Mouse (Mus musculus) layer of hippocampus, adult 9-11 months (tissue): Measurements from ENCODE around the gene Hipk1.
A peak's percentile ranks its signal among the peaks of the same experiment; 100 is the strongest.

Experiments used
- DNase-seq: peaks from one replicate; pipeline ENCODE4 v3.0.0; 2022

Gene Hipk1

DNA sequence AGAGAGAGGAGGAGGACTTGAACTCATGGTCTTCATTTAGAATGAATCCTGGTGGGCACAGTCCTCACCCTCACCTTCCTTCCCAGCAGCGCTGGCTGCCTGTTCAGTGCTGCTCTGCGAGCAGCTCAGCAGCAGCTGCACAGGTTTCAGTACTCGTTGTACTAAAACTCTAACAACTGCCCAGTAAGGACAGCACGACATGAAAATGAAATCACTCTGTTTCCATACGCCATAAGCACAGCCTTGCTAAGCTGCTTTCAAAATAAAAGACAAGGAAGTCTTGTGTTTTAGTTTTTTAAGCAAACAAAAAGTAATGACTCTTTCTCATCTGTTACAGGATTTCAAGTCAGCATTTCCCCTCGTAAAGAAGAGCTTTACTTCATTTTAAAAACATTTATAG is 48.2 kb downstream of the Hipk1 start:
- no peak for DNase-seq

DNA sequence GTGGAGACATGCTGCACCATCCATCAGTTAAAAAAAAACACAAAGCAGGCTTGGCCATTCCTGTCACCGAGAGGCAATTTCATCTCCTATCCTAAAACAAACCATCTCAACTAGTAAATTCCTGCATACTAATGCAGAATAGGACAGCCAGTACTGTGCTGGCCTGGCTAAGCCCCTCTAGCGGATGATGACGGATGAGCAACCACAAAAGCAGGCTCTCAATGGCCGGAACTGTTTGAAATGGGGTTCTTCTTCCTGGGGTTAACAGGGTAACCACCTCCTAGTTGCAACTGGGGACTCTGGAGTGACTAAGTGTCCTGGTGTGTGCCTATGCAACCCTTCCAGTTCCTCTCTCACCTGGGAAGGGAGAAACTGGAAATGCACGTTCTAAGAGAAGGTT is 51.0 kb downstream of the Hipk1 start:
- no peak for DNase-seq

DNA sequence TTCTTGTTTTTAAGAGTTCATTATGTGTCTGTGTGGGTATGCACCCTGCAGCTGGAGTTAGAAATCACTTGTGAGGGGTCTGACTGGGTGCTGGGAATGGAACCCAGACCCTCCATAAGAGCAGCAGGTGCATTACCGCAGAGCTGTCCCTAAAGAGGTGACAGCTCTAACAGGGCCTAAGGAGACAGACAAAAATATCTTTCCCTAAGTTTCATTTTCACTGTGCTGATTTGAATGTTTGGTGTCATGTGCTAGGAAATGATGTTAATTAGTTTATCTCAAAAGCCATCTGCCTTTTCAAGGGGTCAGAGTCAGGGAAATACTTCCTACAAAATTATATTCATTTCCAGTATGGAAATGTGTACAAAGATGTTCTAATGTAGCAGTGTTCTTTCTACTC is 52.0 kb downstream of the Hipk1 start, which contains the start of gene Gm10964:
TSS of gene Gm10964 (plus strand) at position 38 of the 400 bp plus-strand sequence.
- DNase-seq = no peak

DNA sequence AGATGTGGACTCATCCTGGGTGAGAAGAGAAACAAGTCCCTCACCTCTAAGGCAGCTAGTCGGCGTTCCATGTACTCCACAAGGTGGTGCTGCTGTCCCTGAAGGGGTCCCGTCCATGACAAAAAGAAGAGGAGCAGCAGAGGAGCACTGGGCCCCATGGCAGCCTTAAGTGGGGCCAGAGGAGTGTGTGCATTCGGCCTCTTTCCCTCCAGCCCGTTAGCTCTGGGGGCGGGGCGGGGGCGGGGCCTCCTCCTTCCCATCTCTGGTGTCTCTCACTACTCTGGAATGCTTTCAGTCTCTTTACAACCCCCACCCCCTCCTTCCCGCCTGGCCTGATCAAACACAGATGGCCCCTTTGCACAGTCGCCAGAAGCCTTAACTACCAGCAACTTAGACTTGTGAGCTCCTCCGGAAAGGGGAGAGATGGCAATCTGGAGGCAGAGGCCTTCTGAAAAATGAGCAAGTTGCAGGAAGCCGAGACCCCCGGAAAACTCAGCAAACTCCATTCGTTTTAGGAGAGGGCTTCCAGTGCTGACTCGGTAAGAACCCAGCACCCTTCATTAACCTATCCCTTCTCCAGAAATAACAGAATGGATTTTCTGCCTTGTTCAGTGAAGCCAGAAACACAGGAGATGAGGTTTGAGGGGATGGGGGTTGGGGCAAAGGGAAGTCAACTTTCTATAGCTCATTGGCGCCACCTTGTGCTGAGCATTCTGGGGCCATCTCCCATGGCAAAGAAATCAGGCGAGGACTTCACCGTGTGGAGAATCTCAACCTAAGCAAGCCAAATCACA is 53.4 kb downstream of the Hipk1 start, which contains the start of gene Olfml3:
TSS of gene Olfml3 (minus strand) at position 224 of the 794 bp plus-strand sequence.
- DNase-seq = peak; percentile 86

DNA sequence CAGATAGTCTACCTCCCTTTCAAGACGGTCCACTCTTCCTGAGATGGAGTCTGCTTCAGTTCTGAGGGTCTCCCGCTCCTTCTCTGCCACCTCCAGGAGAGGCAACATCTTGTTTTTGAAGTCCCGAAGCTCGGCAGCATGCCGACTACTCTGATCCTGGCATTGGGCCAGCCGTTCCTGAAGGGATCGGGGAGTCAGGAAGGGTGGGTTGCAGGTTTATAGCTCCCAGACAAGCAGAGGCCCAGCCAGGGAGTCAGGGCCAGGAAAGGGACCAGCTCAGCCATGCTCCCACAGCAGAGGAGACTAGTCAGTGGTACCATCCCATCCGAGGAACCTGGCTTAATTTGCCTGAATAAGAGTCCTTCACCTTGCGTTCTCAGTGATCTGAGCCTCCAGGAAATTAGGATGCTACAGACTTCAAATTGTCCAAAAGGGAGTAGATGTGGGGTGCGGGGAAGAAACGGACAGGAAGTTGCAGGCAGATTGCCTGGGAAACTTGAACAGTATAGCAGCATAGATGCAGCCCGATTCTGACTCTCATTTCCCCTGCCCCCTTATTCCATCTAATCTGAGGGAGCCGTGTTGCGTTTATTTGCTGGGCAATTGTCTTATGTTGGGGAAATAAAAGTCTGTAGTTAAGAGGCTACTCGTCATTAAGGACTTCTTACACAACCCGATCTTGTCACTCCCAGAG is 54.2 kb downstream of the Hipk1 start:
- no peak for DNase-seq

DNA sequence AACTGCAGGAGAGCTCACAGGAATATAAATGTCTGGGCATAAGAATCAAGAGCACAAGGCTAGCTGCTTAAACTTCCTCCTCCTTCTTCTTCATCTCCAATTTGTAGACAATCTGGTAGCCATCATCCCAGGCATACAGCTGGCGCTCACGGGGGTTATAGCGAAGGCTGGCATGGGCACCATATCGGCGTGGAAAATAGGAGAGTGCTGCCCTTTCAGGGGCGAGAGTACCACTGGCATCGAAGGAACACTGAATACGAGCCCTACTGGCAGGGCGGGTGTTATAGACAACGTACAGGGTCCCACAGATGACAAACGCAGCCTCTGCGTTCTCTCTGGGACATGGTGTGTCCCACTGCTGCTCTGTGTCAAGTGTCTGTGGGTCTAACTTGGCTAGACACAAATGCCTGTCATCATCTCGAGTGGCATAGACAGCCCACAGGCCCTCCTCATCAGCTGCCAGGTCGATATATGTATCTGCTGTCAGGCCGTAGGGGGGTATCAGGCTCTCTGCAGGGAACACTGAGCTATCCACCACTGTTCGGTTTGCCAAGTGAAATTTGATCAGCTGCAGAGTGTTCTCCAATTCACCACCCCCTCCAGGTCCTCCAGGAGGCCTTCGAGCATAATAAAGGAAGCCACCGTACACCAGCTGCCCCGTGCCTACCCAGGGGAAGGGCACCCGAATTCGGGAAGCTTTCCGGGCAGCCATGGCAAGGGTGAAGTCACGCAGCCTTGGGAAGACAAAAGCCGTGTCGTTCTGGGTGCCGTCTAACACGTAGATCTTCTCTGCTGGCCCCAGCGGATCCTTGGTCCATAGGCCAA is 55.4 kb downstream of the Hipk1 start:
- no peak for DNase-seq

DNA sequence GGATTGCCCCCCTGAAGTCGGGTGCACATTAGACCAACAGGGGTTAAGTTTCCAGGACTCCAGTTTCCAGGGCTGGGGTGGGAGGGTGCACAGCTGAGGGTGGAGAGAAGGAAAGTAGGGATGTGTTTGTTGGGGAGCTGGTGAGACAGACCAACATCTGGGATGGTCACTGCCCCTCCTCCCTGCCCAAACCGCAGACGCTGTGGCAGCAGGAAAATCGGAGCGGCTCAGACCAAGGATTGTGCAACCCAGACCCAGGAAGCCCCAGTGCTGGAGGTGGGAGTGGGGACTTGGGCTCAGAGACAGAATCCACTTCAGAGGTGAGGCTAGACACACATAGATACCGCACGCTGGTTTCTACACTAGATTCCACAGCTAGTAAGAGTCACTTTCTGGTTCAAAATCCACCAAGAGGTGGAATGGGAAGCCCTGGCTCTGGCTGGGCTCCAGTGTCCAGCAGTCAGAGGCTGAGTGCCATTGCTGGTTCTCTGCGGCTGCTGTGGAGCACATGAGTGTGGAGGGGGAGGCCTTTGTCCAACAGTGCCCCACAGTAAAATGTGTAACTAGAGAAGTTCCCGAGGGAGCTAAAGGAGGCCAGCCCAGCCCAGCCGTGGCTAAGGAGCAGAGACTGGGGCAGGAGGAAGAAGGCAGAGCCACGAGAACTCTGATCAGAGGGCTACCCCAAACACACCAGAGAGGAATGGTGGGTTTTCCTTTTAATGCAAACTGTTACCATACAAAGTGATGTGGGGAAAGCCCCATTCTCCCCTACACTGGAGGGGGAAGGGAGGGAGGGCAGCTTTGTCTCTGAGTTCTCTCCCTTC is 56.5 kb downstream of the Hipk1 start:
- DNase-seq = peak; percentile 76

DNA sequence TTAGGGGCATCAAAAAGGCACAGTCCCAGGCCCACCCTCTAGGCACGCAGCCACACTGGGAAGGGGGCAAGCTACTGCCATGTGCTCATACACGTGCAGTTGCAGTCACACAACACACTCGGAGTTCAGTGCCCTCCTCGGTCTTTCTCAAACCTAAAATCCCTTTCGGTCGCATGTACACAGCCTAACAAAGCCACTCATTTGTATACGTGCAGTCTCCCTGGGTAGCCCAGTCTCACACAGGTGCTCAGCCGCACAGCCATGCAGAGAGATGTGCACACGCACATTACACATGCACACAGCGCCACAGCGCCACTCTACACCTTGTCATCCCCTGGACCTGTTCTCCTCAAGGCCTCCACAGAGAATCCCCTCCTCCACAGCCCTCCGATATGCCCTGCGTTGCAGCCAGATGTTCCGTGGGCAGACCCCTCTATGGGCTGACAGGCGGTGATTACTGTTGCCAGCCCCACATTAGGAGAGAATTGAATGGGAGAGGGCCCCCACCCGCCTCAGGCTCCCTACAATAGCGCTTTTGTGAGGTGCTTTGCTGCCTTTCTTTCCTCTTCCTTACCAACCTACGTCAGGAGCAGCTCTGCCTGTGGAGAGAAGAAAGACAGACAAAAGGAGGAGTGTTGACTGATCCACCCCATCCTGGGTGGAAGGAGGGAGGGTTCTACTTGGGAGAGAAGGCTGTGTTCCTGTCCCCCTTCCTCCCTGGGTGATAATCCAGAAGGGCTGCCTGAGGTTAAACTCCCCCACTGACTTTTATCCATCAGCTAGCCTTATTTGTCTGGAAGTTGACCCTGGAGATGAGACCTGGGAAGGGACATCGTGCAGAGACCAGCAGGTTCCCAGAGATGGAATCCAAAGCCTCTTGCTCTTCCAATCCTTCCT is 57.3 kb downstream of the Hipk1 start:
- DNase-seq = peak; percentile 41

DNA sequence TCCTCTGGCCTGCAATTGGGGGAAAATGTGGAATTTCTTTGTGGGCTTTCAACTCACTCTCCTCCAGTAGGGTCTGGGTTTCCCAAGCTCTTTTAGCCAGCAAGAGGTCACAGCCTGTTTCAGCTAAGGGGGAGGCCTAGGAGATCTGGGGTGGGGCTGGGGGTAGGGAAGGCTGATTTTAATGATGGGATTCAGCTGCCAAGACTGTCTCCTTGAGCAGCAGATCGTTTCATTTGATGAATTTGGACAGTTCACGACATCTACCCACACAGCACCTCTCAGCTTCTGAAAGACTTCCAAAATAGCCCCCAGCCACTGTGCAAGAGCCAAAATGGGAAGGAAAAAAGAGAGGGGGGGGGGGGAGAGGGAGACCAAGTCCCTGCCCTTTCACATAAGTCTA is 58.2 kb downstream of the Hipk1 start:
- DNase-seq = no peak

DNA sequence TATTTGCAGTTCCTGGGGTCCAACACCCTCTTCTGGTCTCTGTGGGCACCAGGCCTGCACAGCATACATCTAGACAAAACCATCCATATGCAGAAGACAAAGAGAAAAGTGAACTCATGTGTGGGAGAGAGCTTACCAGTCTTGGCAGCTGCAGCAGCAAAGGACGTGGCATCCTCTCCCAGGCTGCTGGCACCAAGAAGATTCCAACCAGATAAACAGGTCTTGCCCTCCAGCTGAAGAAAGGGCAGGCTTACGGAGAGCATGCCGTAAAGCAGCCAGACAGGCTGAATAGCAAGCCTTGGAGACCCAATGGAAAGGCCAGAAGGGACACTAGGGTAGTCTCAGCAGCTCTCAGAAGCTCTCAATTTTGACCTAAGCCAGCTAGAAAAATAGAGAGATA is 59.2 kb downstream of the Hipk1 start:
- DNase-seq = no peak

DNA sequence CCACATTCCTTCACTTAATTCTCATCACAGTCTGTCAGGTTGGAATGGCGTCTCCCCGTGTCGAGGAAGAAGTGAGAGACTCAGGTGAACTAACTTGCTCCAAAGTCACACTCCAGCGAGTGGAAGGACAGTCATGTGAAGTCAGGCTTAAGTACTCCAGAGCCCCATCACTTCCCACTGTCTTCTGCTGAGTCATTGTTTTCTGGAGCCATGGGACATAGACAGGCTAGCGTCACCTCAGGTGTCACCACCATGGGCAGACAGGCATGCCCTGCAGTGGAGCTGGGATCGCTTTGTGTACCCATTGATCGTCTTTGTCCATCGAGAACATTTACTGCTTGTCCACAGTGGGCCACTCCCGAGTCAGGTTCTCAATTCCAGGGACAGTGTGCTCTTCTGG is 61.5 kb downstream of the Hipk1 start:
- no peak for DNase-seq

DNA sequence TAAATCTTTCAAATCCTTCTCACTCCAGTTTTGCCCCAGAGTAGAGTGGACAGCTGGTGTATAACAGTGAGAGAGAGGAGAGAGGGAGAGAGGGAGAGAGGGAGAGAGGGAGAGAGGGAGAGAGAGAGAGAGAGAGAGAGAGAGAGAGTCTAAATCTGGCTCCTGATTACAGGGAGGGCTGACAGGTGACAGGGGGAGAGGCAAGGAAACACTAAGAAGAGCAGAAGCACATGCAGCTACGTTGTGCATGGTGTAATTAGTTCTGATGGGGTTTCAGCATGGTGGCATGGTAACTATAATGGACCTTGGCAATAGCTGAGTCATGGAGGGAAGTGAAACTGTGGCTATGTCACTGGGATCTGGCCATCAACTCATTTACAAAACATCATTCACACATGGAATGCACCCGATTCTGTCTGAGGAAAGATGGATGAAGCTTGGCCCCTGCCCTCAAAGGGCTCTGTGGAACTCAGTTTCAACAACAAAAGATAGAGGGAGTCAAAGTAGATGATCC is 63.5 kb downstream of the Hipk1 start:
- no peak for DNase-seq

DNA sequence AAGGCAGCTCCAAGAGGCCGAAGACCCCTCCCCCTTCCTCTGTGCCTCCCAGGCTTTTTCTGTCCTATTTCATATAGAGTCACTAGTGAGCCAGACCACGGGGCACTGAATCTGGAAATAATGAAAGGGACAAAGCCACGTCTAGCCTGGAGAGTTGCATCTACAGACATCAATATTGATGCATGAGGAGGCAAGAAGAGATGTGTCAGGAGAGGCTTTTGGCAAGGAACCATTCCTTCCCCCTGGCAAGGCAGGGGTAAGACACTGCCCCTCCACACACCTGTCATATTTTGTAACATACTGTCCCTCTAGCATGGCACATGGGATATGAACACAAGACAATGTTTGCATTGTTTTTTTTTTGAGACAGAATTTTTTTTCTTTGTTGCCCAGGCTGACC is 64.7 kb downstream of the Hipk1 start:
- no peak for DNase-seq

DNA sequence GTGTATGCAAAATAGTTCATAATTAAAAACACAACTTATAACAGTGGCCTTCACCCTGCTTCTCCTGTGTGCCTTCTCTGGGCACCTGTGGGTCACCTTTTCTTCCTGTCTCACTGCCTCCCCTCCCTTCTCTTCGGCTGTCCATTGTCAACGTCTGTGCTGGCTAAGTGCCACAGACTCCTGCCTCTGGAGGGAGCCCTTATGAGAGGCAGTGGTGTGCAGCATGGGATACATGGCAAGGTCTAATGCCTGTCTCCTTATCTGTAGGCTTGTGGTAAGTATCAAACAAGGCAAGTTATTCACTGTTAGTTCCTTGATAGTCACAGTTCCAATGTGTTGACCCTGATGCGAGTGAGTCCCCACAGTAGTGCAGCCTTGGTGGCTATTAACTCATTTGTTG is 67.2 kb downstream of the Hipk1 start:
- DNase-seq = no peak

DNA sequence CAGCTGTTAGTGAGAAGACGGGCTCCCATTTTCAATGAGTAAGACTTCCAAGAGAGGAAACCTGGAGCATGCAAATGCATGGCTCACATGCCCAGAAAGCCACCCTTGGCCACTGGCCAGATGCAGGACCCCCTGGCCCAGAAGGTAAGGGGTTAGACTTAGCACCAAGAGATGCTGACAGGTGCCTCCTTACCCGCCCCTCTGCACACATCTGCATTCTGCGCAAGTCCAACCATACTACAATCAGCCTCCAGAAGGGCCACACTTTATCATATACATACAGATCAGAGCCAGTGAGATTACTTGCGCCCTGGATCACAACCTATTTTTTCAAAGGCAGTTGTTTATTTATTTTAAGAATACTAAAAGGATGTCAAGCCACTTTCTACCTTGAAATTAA is 72.6 kb downstream of the Hipk1 start:
- no peak for DNase-seq

DNA sequence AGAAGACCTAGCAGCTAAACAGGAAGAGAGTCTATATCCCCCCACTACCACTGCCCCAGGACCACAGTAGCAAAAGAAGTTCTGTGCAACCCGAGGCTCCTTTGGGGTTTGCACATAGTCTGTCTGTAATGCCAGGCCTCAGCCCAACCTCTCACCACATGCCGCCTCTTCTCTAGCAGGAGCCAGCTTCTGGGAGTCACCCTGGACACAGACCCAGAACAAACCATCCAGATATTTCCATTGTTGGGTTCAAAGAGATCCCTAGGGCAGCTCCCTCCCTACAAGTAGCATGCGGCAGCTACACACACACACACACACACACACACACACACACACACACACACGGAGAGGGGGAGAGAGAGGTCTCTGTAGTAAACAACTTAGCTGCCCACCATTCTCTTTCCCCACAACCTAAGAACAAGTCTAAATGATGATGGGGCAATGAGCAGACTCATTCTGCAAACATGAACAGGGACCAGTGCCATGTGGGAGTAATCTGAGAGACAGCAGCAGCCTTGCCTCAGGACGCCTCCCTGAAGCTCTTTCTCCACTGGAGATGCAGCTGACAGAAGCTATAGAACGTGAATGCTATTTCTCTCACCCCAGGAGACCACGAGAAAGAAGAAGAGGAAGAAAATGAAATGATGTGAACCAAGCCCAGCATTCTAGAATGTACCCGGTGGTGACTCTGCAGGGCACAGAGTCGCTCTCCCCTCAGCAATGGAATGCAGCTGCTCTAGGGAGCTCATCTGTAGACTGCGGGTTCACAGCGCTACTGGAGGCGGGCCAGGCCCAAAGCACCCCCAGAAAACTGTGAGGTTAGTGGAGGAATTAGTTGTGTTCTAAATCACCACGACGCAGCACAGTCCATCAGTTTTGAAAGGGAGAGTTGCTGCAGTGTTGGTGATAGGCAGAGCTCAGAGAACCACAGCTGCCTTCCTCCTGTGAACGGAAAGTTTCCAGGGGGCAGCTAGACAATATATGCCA is 74.3 kb downstream of the Hipk1 start:
- no peak for DNase-seq

DNA sequence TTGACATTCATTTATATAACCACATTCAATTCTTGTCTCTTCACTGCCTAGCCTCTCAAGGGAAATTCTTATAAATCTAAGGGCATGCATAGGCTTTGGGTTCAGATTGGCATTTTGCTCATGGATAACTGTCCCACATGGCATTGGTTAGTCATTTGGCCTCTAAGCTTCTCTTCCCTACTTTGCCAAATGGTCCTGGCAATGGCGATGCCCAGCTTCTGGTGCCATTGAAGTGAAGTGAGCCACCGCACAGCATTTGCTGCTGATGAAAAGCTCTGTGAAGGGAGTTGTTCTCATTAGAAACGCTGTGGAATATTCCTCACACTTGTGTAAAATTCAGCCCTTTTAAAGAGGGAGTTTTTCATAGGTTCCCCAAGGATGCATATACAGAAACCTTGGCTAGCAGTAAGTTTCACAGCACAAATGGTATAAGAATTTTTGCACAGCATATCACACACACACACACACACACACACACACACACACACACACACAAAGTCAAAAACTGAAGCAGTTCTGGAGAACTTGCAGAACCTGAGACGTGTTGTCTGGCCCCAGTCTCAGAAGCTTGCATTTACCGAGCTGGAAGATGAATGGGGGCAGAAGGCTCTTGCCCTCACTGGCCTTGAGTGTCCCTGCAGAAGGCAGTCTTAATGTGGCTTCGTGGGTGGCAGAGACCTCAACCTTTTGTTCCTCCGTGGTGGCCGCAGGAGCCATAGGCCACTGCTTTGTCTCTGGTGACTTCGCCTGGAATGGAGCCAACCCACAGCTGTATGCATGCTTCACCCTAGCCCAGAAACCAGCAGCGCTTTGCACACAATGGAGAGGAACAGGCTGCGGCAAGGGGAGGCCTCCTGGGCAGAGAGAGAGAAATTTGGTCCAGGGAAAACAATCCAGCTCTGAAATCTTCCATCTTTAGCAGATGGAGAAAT is 75.3 kb downstream of the Hipk1 start:
- DNase-seq = peak; percentile 57

DNA sequence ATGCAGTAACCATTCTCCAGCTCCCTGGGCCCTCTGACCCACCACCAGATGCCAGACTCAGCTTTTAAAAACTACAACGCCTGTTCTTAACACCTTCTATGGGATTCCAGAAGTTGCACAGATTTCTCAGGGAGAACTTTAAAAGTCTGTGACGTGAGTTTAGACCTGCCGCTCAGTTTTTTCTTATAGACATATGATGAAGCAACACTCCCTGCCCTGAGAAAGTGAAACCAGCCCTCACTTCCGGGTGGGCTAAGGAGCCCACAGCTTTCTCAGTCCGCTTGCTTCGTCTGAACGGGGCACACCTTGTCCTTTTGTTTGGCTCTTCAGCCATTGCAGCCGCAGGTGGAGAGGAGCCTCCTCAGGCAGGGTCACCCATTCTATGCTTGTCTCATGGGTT is 76.4 kb downstream of the Hipk1 start:
- DNase-seq = no peak
